Mouse (Mus musculus): ENCODE results near the gene Srrm2.
A peak's percentile ranks its signal among the peaks of the same experiment; 100 is the strongest.

Gene Srrm2

GRCm38 (mm10) chr17:23806867-23807266 lies 16.5 kb downstream of the Srrm2 start:
- DNase-seq (ENCODE audit: low spot score): no peak

GRCm38 (mm10) chr17:23807918-23808317 lies 17.6 kb downstream of the Srrm2 start:
- DNase-seq (ENCODE audit: low spot score): no peak

GRCm38 (mm10) chr17:23815641-23816040 lies 25.3 kb downstream of the Srrm2 start:
- no peak for DNase-seq (ENCODE audit: low spot score)

GRCm38 (mm10) chr17:23818579-23818978 lies 28.2 kb downstream of the Srrm2 start:
- no peak for DNase-seq (ENCODE audit: low spot score)

- no peak for DNase-seq (ENCODE audit: low spot score)
These were observed 28.9 kb downstream of the Srrm2 start for GRCm38 (mm10) chr17:23819235-23819634.

- DNase-seq (ENCODE audit: low spot score): no peak
These were observed 30.4 kb downstream of the Srrm2 start for GRCm38 (mm10) chr17:23820731-23821130.

- DNase-seq (ENCODE audit: low spot score): no peak
These were observed 31.8 kb downstream of the Srrm2 start for GRCm38 (mm10) chr17:23822094-23822493.

- no peak for DNase-seq (ENCODE audit: low spot score)
These were observed 32.7 kb downstream of the Srrm2 start for GRCm38 (mm10) chr17:23823018-23823417.

GRCm38 (mm10) chr17:23823614-23824013 lies 33.3 kb downstream of the Srrm2 start:
- no peak for DNase-seq (ENCODE audit: low spot score)

- DNase-seq (ENCODE audit: low spot score): no peak
These were observed 35.3 kb downstream of the Srrm2 start for GRCm38 (mm10) chr17:23825591-23825990.

GRCm38 (mm10) chr17:23828271-23829001 lies 38.1 kb downstream of the Srrm2 start:
- peak; percentile 62 for DNase-seq (ENCODE audit: low spot score)

- peak; percentile 90 for DNase-seq (ENCODE audit: low spot score)
These were observed 38.8 kb downstream of the Srrm2 start, which contains the start of gene Elob for GRCm38 (mm10) chr17:23829064-23829619. TSS of gene Elob (minus strand) at chr17:23829136.

GRCm38 (mm10) chr17:23831201-23831600 lies 40.9 kb downstream of the Srrm2 start:
- DNase-seq (ENCODE audit: low spot score): no peak

- no peak for DNase-seq (ENCODE audit: low spot score)
These were observed 45.8 kb downstream of the Srrm2 start, which contains the start of gene Prss33 for GRCm38 (mm10) chr17:23836006-23836575. TSS of gene Prss33 (minus strand) at chr17:23836056.

- peak; percentile 72 for DNase-seq (ENCODE audit: low spot score)
These were observed 50.8 kb downstream of the Srrm2 start for GRCm38 (mm10) chr17:23841145-23841544.

GRCm38 (mm10) chr17:23843141-23843811 lies 52.9 kb downstream of the Srrm2 start:
- no peak for DNase-seq (ENCODE audit: low spot score)

GRCm38 (mm10) chr17:23843812-23844273 lies 53.5 kb downstream of the Srrm2 start, which contains the start of the genes Prss32 and Prss41:
TSS of gene Prss32 (plus strand) at chr17:23843855.
TSS of gene Prss41 (minus strand) at chr17:23844172.
- DNase-seq (ENCODE audit: low spot score): no peak

- DNase-seq (ENCODE audit: low spot score): no peak
These were observed 59.7 kb downstream of the Srrm2 start for GRCm38 (mm10) chr17:23850028-23850427.

GRCm38 (mm10) chr17:23850853-23851749 lies 60.8 kb downstream of the Srrm2 start:
- peak; percentile 76 for DNase-seq (ENCODE audit: low spot score)

GRCm38 (mm10) chr17:23853292-23853691 lies 63.0 kb downstream of the Srrm2 start:
- DNase-seq (ENCODE audit: low spot score): no peak

GRCm38 (mm10) chr17:23854229-23854765 lies 64.0 kb downstream of the Srrm2 start:
- DNase-seq (ENCODE audit: low spot score): no peak
